Mouse (Mus musculus) midbrain, postnatal 0 days (tissue): ENCODE results near the gene Zmynd15. TPM values are rescaled to one million over a fixed set of nuclear protein-coding genes. Genes with fewer than 3 reads are reported as not detected.
A peak's percentile ranks its signal among the peaks of the same experiment; 100 is the strongest.
"Not testable (repeated sequence)": the region's sequence is repeated elsewhere in the genome, so short reads cannot be mapped to it uniquely, and the experiment has no call there.

Experiments
- ATAC-seq: fragments of 200-750 bp; cut with Nextera tagmentation; 2 replicates; pipeline ENCODE4 v1.8.0; 2017; ENCODE audit warnings: moderate number of reproducible peaks, mild to moderate bottlenecking, moderate TSS enrichment, moderate library complexity; ENCODE audit not compliant: low FRiP score
- DNase-seq: peaks from one replicate; pipeline ENCODE4 v3.0.0-alpha.2; 2015; ENCODE audit warnings: low spot score
- H3K27ac ChIP-seq: fragments of 300-500 bp; sonication (generic); 2 replicates; pipeline ENCODE4 v1.5.1; 2014; ENCODE audit warnings: low read depth, mild to moderate bottlenecking, low read length, mixed read lengths
- H3K27me3 ChIP-seq: fragments of 300-500 bp; sonication (generic); 2 replicates; pipeline ENCODE4 v1.6.1; 2014; ENCODE audit warnings: low read length, control low read depth, mixed read lengths; ENCODE audit not compliant: insufficient read depth
- H3K36me3 ChIP-seq: fragments of 300-500 bp; sonication (generic); 2 replicates; pipeline ENCODE4 v1.6.1; 2014; ENCODE audit warnings: low read length, control low read depth, mixed read lengths; ENCODE audit not compliant: insufficient read depth
- H3K4me1 ChIP-seq: fragments of 300-500 bp; sonication (generic); 2 replicates; pipeline ENCODE4 v1.6.1; 2014; ENCODE audit warnings: mild to moderate bottlenecking, control low read depth, antibody characterized with exemption, low read length, mixed read lengths; ENCODE audit not compliant: insufficient read depth
- H3K4me2 ChIP-seq: fragments of 300-500 bp; sonication (generic); 2 replicates; pipeline ENCODE4 v1.6.1; 2014; ENCODE audit warnings: low read depth, mild to moderate bottlenecking, low read length, mixed read lengths; ENCODE audit not compliant: poor library complexity, severe bottlenecking
- H3K4me3 ChIP-seq: fragments of 300-500 bp; sonication (generic); 2 replicates; pipeline ENCODE4 v1.5.1; 2014; ENCODE audit warnings: low read depth, mild to moderate bottlenecking, low read length, moderate library complexity
- H3K9ac ChIP-seq: fragments of 300-500 bp; sonication (generic); replicated peaks from 2 replicates; pipeline ENCODE4 v1.6.1; 2014; ENCODE audit warnings: mild to moderate bottlenecking, low read length, moderate library complexity, mixed read lengths; ENCODE audit not compliant: poor library complexity, severe bottlenecking
- H3K9me3 ChIP-seq: fragments of 300-500 bp; sonication (generic); 2 replicates; pipeline ENCODE4 v1.6.1; 2016; ENCODE audit warnings: low read length, control low read depth
- CTCF ChIP-seq: IDR thresholded peaks from 2 replicates; pipeline ENCODE4 v1.5.1; 2016; ENCODE audit warnings: antibody characterized with exemption, mild to moderate bottlenecking
- WGBS: fragments of 180-500 bp; shearing (Covaris S2); extraction: QIAGEN DNeasy Blood & Tissue Kit; methylation state at CpG from one replicate; pipeline ENCODE4 v1.1.7; 2014; 5-methylcytosine and 5-hydroxymethylcytosine counted together
- polyA plus RNA-seq: library from polyadenylated mRNA; unstranded; fragments of >200 nt; fragmentation: Nextera tagmentation; extraction: Ambion mirVana; gene quantifications from 2 replicates; pipeline ENCODE4 v1.2.1, GENCODE M21; 2015
- total RNA-seq: library from RNA; depleted of rRNA; stranded (reverse); fragments of >200 nt; gene quantifications from 2 replicates; pipeline ENCODE4 v1.2.3, GENCODE M21; 2014

Zmynd15 gene
- total and polyA plus RNA-seq, 2 experiments from 2014 or later: 0.44 to 0.47 TPM

DNA sequence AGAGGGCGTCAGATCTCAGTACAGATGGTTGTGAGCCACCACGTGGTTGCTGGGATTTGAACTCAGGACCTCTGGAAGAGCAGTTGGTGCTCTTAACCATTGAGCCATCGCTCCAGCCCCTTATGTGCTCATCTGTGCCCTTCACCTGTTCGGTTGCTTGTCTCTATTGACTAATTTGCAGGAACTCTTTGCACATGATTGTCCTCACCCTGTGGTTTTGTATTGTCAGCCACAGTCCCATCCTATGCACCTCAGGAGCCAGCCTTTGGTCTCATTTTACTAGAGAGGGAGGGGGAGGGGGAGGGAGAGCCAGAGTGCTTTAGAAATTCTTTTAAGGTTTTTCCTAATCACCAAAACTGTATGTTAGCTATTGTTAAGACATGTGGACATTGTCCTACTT, 41.0 kb upstream of the Zmynd15 start:
- ATAC-seq: no peak
- TF ChIP-seq CTCF: no peak
- no peaks in the 10 kb centered on the region for H3K36me3 ChIP-seq
- no peak overlapping the region for H3K9ac ChIP-seq
- no peak overlapping the region for H3K4me2 ChIP-seq
- H3K4me3 ChIP-seq: no peak overlapping the region
- H3K9me3 ChIP-seq: no peaks in the 10 kb centered on the region
- no peaks in the 10 kb centered on the region for H3K4me1 ChIP-seq
- H3K27ac ChIP-seq: no peak overlapping the region
- 73% methylated on average over 4 of the region's 4 CpGs for WGBS
- H3K27me3 ChIP-seq: no peaks in the 10 kb centered on the region
- DNase-seq: no peak

DNA sequence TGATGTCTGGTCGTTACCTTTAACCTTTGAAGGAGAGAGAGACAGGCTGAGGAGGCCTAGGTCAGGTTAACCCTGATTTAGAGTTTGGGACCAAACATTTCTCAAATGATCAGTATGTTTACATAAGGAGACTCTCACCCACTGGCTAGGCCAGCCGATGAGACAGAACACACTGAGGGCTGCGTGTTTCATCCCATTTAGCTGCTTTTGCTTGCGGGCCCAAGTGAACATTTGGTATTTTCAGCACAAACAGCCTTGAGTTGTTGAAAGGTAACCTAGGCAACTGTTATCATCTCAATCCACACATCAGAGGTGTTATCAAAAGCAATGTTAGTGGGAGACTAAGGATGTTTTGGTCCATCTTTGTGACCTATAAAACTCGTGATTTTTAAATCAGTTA, 39.7 kb upstream of the Zmynd15 start:
- Histone ChIP-seq H3K36me3 (no peaks in the 10 kb centered on the region), H3K4me1 (no peaks in the 10 kb centered on the region), H3K9ac (no peak overlapping the region), H3K27ac (no peak overlapping the region), H3K4me3 (no peak overlapping the region), H3K9me3 (no peaks in the 10 kb centered on the region), H3K27me3 (no peaks in the 10 kb centered on the region), H3K4me2 (no peak overlapping the region)
- TF ChIP-seq CTCF: no peak
- no peak for DNase-seq
- no peak for ATAC-seq
- WGBS: 75% methylated on average over 5 of the region's 5 CpGs

DNA sequence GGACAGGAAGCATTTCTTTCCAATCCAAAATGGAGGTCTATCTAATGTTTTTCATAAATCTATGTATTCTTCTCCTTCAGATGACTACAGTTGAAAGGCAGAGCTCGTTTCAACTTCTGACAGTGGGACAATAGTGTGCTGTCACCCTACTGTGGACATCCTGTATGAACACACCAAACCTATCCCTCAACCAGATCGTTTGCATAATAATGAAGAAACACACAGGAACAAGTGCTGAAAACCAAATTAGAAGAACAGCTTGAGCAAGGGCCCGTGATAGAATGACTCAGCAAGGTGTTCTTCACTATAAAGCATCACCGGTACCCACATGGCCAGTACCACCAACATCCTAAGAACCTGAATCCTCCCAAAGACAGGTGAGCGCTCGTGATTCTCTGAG, 32.6 kb upstream of the Zmynd15 start:
- H3K36me3 ChIP-seq, H3K9me3 ChIP-seq, H3K4me1 ChIP-seq, H3K27me3 ChIP-seq, H3K27ac ChIP-seq, H3K9ac ChIP-seq, DNase-seq, ATAC-seq, H3K4me3 ChIP-seq, H3K4me2 ChIP-seq: not testable (repeated sequence)
- 72% methylated on average over 6 of the region's 6 CpGs for WGBS

DNA sequence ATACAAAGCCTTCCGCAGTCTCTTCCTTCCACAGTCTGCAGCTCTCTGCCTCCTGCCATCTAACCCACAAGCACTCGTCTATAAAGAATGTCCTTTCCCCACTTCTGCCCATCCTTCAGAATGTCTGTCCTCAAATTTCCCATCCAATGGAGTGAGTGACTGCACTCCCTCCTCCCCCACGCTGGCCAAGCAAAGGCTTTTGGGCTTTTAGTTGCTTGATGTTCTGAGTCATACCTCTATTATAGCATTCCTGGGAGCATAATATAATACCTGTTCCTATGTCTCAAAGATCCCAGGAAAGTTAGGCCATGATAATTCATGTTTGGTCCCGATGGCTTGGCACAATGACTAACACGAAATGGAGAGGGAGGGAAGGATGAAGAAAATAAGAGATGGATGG, 27.7 kb upstream of the Zmynd15 start:
- DNase-seq: no peak
- Histone ChIP-seq H3K9ac (no peak overlapping the region), H3K36me3 (peaks cover 7% of the 10 kb centered on the region), H3K4me2 (peak overlapping the region; percentile 78), H3K4me3 (peak overlapping the region; percentile 70; the same call in 1 of the 2 replicates), H3K4me1 (peaks cover 8% of the 10 kb centered on the region), H3K27ac (peak overlapping the region; percentile 79), H3K9me3 (no peaks in the 10 kb centered on the region), H3K27me3 (no peaks in the 10 kb centered on the region)
- no peak for ATAC-seq
- TF ChIP-seq CTCF: no peak
- 20% methylated on average over 5 of the region's 5 CpGs for WGBS

DNA sequence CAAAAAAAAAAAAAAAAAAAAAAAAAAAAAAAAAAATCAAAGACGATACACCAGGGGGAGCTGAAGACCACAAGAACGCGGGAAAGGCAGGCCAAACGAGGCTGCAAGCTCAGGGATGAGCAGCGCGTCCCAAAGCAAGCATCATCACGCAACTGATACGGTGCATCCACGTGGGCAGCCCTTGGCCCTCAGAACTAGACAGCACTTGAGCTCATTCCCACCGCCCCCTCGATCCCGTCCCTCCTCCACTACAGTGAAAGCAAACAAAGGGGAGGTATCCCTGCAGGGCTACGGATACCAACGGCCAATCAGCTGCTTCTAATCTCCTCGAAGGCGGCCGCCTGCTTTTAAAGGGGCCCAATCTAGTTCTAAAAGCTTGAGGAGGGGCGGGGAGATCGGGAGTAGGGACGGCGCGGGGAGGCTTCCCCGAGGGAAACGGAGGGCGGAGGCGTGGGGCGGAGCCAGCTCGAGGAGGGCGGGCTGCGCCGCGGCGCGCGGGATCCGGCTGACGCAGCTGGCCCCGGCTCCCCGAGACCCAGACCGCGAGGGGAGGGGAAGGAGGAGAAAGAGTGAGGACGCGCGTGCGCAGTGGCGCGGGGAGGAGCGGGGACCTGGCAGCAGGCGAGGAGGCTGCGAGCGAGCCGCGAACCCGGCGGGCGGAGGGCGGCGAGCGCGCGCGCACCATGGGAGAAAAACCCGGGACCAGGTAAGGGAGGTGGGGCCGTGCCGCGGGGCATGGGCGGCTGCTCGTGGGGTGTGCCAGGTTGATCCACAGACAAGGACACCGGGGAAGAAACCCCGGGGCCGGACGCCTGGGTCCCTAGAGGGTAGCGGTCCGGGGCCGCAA, 27.0 kb upstream of the Zmynd15 start, which contains the start of gene Arrb2:
Arrb2 (plus strand) TSS at position 588 of the 847 bp plus-strand sequence.
- Histone ChIP-seq H3K9ac (peak within 1 kb of the TSS; percentile 76), H3K9me3 (no peaks in the 10 kb centered on the region), H3K36me3 (peaks cover 14% of the 10 kb centered on the region), H3K4me1 (peaks cover 8% of the 10 kb centered on the region), H3K27ac (peak within 1 kb of the TSS; percentile 79), H3K4me3 (peak within 1 kb of the TSS; percentile 70), H3K4me2 (peak within 1 kb of the TSS; percentile 78), H3K27me3 (no peaks in the 10 kb centered on the region)
- DNase-seq (peak; percentile 99), ATAC-seq (peak; percentile 96)
- under 1% methylated on average over 74 of the region's 75 CpGs for WGBS
- peak; percentile 78 for TF ChIP-seq CTCF

DNA sequence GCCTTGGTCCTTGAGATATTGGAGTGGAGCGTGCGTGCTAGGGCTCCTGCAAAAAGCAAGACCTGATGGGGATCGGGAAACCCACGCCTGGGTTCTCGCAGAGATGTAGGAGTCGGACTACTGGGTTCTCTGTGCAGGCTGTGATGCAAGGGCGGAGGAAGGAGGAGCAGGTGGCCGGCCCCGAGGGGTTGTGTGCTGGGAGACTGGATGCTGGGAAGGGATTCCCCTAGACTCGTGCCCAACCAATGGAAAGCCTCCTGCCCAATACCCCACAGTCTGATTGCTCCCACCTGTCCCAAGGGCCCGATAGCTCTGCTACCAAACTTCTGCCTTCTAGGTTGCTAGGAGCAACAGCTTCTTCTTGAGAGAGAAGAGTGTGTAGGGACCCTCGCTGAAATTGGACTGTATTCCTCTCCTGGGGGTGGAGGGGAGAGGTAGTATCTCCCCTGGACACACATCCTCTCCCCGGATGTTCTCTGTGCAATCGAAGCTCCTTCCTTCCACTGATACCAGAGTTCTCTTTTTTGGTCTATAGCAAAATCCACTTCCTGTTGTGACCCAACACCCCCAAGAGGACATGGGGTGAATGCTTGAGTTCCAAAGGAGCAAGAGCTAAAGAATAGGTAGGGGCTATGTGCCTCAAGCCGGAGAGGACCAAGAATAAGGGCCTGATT, 26.2 kb upstream of the Zmynd15 start:
- peak; percentile 52 for DNase-seq
- H3K9me3 ChIP-seq: no peaks in the 10 kb centered on the region
- no peaks in the 10 kb centered on the region for H3K27me3 ChIP-seq
- H3K9ac ChIP-seq: peak overlapping the region; percentile 76
- H3K36me3 ChIP-seq: peaks cover 21% of the 10 kb centered on the region
- peak overlapping the region; percentile 78 for H3K27ac ChIP-seq
- H3K4me2 ChIP-seq: peak overlapping the region; percentile 78
- no peak for TF ChIP-seq CTCF
- peaks cover 8% of the 10 kb centered on the region for H3K4me1 ChIP-seq
- H3K4me3 ChIP-seq: peak overlapping the region; percentile 70
- WGBS: 4% methylated on average over 15 of the region's 15 CpGs
- peak; percentile 15 for ATAC-seq
